Mouse (Mus musculus): ENCODE data around the gene Rpl31. TPM values are rescaled to one million over a fixed set of nuclear protein-coding genes. Genes with fewer than 3 reads are reported as not detected.

Rpl31 gene
- polyA plus RNA-seq, 1 experiment from 2014 or later = 756 TPM

DNA sequence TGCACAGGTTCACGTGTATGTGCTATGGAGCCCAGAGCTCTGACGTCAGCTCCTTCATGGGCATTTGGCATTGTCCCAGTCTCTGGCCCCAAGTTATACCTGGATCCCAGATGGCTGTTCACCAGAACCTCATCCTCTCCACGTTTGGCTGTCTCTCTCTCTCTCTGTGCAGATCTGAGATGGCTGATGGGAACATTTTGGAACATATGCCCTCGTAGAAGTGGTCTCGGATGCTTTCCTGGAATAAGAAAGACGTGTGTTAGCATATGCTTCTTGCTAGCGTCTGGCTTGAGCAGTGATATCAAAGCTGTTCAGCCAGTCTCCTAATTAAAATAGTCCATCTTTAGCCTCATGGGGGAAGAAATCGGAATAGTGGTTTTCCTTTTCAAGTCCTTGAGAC, 30.9 kb upstream of the Rpl31 start:
- Histone ChIP-seq H3K4me2 (replicated peaks; ENCODE audit: low read depth, low read length) (no peak overlapping the region), H3K27ac (ENCODE audit: low read depth, low read length) (no peak overlapping the region), H3K36me3 (ENCODE audit: control insufficient read depth, insufficient read depth, low read length) (no peaks in the 10 kb centered on the region), H3K4me1 (ENCODE audit: control insufficient read depth, insufficient read depth, low read length) (no peaks in the 10 kb centered on the region), H3K27me3 (ENCODE audit: control insufficient read depth, insufficient read depth, low read length) (no peaks in the 10 kb centered on the region; the same call in 1 of the 2 replicates), H3K9me3 (ENCODE audit: control insufficient read depth, low read length) (no peaks in the 10 kb centered on the region), H3K9ac (ENCODE audit: low read depth, low read length) (no peak overlapping the region), H3K4me3 (ENCODE audit: low read length) (no peak overlapping the region)
- 82% methylated on average over 8 of the region's 8 CpGs for WGBS
- no peak for ATAC-seq (ENCODE audit: low FRiP score, low TSS enrichment)

DNA sequence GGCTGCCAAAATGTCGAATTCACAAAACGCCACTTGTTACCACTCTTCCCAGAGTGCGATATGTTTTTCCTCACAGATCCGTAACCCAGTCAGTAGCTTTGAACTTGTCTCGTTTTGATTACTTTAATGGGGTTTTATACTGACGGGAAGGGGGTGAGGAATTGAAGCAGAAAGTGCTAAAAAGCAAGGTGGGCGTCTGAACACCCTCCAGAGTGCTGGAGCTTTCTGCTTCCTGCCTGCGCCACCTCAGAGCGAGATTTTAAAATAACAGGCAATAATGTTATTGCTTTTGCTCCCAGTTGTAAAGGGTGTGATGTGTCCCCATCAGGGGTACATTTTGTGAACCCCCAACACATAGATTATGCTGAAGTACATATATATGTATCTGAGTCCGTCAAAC, 28.8 kb upstream of the Rpl31 start:
- Histone ChIP-seq H3K27me3 (ENCODE audit: control insufficient read depth, insufficient read depth, low read length) (no peaks in the 10 kb centered on the region; the same call in 1 of the 2 replicates), H3K27ac (ENCODE audit: low read depth, low read length) (no peak overlapping the region), H3K36me3 (ENCODE audit: control insufficient read depth, insufficient read depth, low read length) (no peaks in the 10 kb centered on the region), H3K4me1 (ENCODE audit: control insufficient read depth, insufficient read depth, low read length) (no peaks in the 10 kb centered on the region), H3K4me3 (ENCODE audit: low read length) (no peak overlapping the region), H3K9ac (ENCODE audit: low read depth, low read length) (no peak overlapping the region), H3K4me2 (replicated peaks; ENCODE audit: low read depth, low read length) (no peak overlapping the region), H3K9me3 (ENCODE audit: control insufficient read depth, low read length) (no peaks in the 10 kb centered on the region)
- no peak for ATAC-seq (ENCODE audit: low FRiP score, low TSS enrichment)
- WGBS = 67% methylated on average over 10 of the region's 10 CpGs

- Histone ChIP-seq H3K4me1 (ENCODE audit: control insufficient read depth, insufficient read depth, low read length) (no peaks in the 10 kb centered on the region), H3K9ac (ENCODE audit: low read depth, low read length) (no peak overlapping the region), H3K36me3 (ENCODE audit: control insufficient read depth, insufficient read depth, low read length) (no peaks in the 10 kb centered on the region), H3K27ac (ENCODE audit: low read depth, low read length) (no peak overlapping the region), H3K9me3 (ENCODE audit: control insufficient read depth, low read length) (no peaks in the 10 kb centered on the region), H3K27me3 (ENCODE audit: control insufficient read depth, insufficient read depth, low read length) (no peaks in the 10 kb centered on the region; the same call in 1 of the 2 replicates), H3K4me2 (replicated peaks; ENCODE audit: low read depth, low read length) (no peak overlapping the region), H3K4me3 (ENCODE audit: low read length) (no peak overlapping the region)
- ATAC-seq (ENCODE audit: low FRiP score, low TSS enrichment) = no peak
- 49% methylated on average over 5 of the region's 5 CpGs for WGBS
Measured at GRCm38 (mm10) chr1:39339455-39339854, 28.2 kb upstream of the Rpl31 start.

GRCm38 (mm10) chr1:39340156-39340555, 27.5 kb upstream of the Rpl31 start:
- Histone ChIP-seq H3K9ac (ENCODE audit: low read depth, low read length) (no peak overlapping the region), H3K27ac (ENCODE audit: low read depth, low read length) (no peak overlapping the region), H3K4me3 (ENCODE audit: low read length) (no peak overlapping the region), H3K9me3 (ENCODE audit: control insufficient read depth, low read length) (no peaks in the 10 kb centered on the region), H3K27me3 (ENCODE audit: control insufficient read depth, insufficient read depth, low read length) (no peaks in the 10 kb centered on the region; the same call in 1 of the 2 replicates), H3K4me1 (ENCODE audit: control insufficient read depth, insufficient read depth, low read length) (no peaks in the 10 kb centered on the region), H3K36me3 (ENCODE audit: control insufficient read depth, insufficient read depth, low read length) (no peaks in the 10 kb centered on the region), H3K4me2 (replicated peaks; ENCODE audit: low read depth, low read length) (no peak overlapping the region)
- no peak for ATAC-seq (ENCODE audit: low FRiP score, low TSS enrichment)
- 81% methylated on average over 6 of the region's 6 CpGs for WGBS

DNA sequence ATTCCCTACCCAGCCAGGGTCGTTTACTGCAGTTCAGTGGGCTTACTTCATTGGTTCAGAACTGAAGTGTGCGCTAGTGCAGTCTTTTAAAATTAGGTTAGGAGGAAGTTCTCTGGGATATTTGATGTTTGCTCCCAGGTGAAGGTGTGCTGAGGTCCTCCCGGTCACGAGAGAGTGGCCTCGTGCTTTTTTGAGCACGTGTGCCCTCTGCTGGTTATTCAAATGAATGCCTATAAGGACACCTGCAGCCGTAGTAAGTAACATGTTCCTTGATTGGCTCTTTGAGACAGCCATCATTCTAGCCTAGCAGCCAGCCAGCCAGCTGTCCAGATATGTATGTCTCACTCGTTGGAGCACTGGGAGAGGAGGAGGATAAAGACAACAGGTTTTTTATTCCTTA, 27.0 kb upstream of the Rpl31 start:
- ATAC-seq (ENCODE audit: low FRiP score, low TSS enrichment) = 0 out of 2 replicates have a peak, but pooled peaks have one; percentile 55
- H3K4me1 ChIP-seq (ENCODE audit: control insufficient read depth, insufficient read depth, low read length) = no peaks in the 10 kb centered on the region
- no peak overlapping the region for H3K4me3 ChIP-seq (ENCODE audit: low read length)
- H3K9me3 ChIP-seq (ENCODE audit: control insufficient read depth, low read length) = no peaks in the 10 kb centered on the region
- H3K9ac ChIP-seq (ENCODE audit: low read depth, low read length) = no peak overlapping the region
- WGBS = 14% methylated on average over 8 of the region's 8 CpGs
- no peak overlapping the region for H3K4me2 ChIP-seq (replicated peaks; ENCODE audit: low read depth, low read length)
- H3K27ac ChIP-seq (ENCODE audit: low read depth, low read length) = no peak overlapping the region
- no peaks in the 10 kb centered on the region; the same call in 1 of the 2 replicates for H3K27me3 ChIP-seq (ENCODE audit: control insufficient read depth, insufficient read depth, low read length)
- H3K36me3 ChIP-seq (ENCODE audit: control insufficient read depth, insufficient read depth, low read length) = no peaks in the 10 kb centered on the region

DNA sequence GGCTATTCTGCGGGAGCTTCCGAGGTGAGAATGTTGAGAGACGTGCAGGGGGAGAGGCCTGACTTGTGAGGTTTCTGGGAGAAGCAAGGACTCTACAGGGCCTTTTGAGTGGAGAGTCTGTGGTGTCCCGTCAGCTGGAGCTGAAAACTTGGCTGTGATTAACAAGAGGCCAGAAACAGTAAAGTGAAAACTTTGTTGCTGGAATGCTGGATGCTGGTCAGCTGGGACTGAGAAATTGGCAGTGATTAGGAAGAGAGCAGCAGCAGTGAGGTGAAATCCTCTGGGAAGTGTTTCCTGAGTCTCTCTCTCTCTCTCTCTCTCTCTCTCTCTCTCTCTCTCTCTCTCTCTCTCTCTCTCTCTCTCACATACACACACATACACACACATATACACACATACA, 25.8 kb upstream of the Rpl31 start:
- no peaks in the 10 kb centered on the region; the same call in 1 of the 2 replicates for H3K27me3 ChIP-seq (ENCODE audit: control insufficient read depth, insufficient read depth, low read length)

DNA sequence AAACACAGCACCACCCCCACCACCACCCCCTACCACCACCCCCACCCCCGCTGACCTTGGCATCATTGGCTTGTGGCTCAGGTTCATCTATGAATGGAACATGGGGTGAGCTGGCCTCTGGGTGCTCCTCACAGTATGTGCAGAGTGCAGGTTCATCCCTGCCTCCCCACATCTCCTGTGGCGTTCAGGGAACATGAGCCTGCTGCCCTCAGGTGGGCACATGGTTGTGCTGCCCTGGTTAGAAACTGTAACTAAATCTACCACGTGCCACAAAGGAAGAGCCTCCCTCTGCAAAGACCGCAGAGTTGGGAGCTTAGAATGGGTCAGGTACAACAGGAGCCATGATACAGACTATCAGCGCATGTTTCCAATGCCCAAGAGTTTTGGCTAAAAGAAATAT, 24.4 kb upstream of the Rpl31 start:
- Histone ChIP-seq H3K4me1 (ENCODE audit: control insufficient read depth, insufficient read depth, low read length) (no peaks in the 10 kb centered on the region), H3K9ac (ENCODE audit: low read depth, low read length) (no peak overlapping the region), H3K36me3 (ENCODE audit: control insufficient read depth, insufficient read depth, low read length) (no peaks in the 10 kb centered on the region), H3K9me3 (ENCODE audit: control insufficient read depth, low read length) (no peaks in the 10 kb centered on the region), H3K27me3 (ENCODE audit: control insufficient read depth, insufficient read depth, low read length) (no peaks in the 10 kb centered on the region; the same call in 1 of the 2 replicates), H3K27ac (ENCODE audit: low read depth, low read length) (no peak overlapping the region), H3K4me2 (replicated peaks; ENCODE audit: low read depth, low read length) (no peak overlapping the region), H3K4me3 (ENCODE audit: low read length) (no peak overlapping the region)
- no peak for ATAC-seq (ENCODE audit: low FRiP score, low TSS enrichment)
- WGBS = 81% methylated on average over 5 of the region's 5 CpGs

More for the DNA sequence above, 25.8 kb upstream of the Rpl31 start:
- ATAC-seq (ENCODE audit: low FRiP score, low TSS enrichment) = no peak
- no peak overlapping the region for H3K4me2 ChIP-seq (replicated peaks; ENCODE audit: low read depth, low read length)
- H3K4me1 ChIP-seq (ENCODE audit: control insufficient read depth, insufficient read depth, low read length) = no peaks in the 10 kb centered on the region
- no peaks in the 10 kb centered on the region for H3K9me3 ChIP-seq (ENCODE audit: control insufficient read depth, low read length)
- WGBS = 79% methylated on average over 4 of the region's 4 CpGs
- no peak overlapping the region for H3K9ac ChIP-seq (ENCODE audit: low read depth, low read length)
- no peaks in the 10 kb centered on the region for H3K36me3 ChIP-seq (ENCODE audit: control insufficient read depth, insufficient read depth, low read length)
- H3K27ac ChIP-seq (ENCODE audit: low read depth, low read length) = no peak overlapping the region
- no peak overlapping the region for H3K4me3 ChIP-seq (ENCODE audit: low read length)

DNA sequence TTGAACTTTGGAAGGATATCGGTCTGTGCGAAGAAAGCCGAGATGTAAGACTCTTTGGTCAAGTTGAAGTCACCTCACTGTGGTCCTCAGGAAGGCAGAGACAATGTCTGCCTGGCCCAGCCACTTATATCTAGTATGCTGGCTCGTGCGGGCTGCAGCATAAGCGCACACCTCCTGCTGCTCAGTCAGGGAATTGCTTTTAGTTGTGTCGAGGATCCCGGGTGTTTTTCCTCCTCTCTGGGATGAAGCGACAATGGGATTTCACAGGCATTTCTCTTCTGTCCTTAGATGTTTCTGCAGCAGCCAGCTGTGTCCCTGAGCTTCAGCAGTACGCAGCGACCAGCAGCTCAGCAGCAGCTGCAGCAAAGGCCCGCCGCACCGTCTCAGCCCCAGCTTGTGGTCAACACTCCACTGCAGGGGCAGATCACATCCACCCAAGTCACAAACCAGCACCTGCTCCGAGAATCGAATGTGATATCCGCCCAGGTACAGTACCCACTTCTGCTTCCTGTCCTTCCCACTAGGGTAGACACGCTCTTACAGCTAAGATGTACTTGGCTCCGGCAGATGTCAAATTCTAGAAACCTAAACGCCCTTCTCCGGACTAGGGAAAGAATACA, 22.6 kb upstream of the Rpl31 start:
- ATAC-seq (ENCODE audit: low FRiP score, low TSS enrichment) = no peak
- Histone ChIP-seq H3K4me3 (ENCODE audit: low read length) (no peak overlapping the region), H3K4me2 (replicated peaks; ENCODE audit: low read depth, low read length) (no peak overlapping the region), H3K27ac (ENCODE audit: low read depth, low read length) (no peak overlapping the region), H3K9me3 (ENCODE audit: control insufficient read depth, low read length) (no peaks in the 10 kb centered on the region), H3K4me1 (ENCODE audit: control insufficient read depth, insufficient read depth, low read length) (no peaks in the 10 kb centered on the region), H3K27me3 (ENCODE audit: control insufficient read depth, insufficient read depth, low read length) (no peaks in the 10 kb centered on the region), H3K36me3 (ENCODE audit: control insufficient read depth, insufficient read depth, low read length) (no peaks in the 10 kb centered on the region), H3K9ac (ENCODE audit: low read depth, low read length) (no peak overlapping the region)
- WGBS = 64% methylated on average over 21 of the region's 21 CpGs

- Histone ChIP-seq H3K27ac (ENCODE audit: low read depth, low read length) (no peak overlapping the region), H3K36me3 (ENCODE audit: control insufficient read depth, insufficient read depth, low read length) (no peaks in the 10 kb centered on the region), H3K4me3 (ENCODE audit: low read length) (no peak overlapping the region), H3K4me2 (replicated peaks; ENCODE audit: low read depth, low read length) (no peak overlapping the region), H3K9me3 (ENCODE audit: control insufficient read depth, low read length) (no peaks in the 10 kb centered on the region), H3K4me1 (ENCODE audit: control insufficient read depth, insufficient read depth, low read length) (no peaks in the 10 kb centered on the region), H3K27me3 (ENCODE audit: control insufficient read depth, insufficient read depth, low read length) (no peaks in the 10 kb centered on the region), H3K9ac (ENCODE audit: low read depth, low read length) (no peak overlapping the region)
- ATAC-seq (ENCODE audit: low FRiP score, low TSS enrichment) = no peak
- 67% methylated on average over 1 of the region's 1 CpGs for WGBS
Measured at GRCm38 (mm10) chr1:39349001-39349400, 18.6 kb upstream of the Rpl31 start.
